Mouse (Mus musculus) left cerebral cortex, adult 8-10 months (tissue): Measurements from ENCODE around the gene Pth1r. TPM values are rescaled to one million over a fixed set of nuclear protein-coding genes. Genes with fewer than 3 reads are reported as not detected.

Source experiments
- DNase-seq, 2 experiments: peaks; one replicate each; pipeline ENCODE4 v3.0.0; 2022; ENCODE audit warnings: low spot score in 2 of 2
- total RNA-seq, 4 experiments: library from RNA; stranded (reverse); gene quantifications; 2 replicates each; pipeline ENCODE4 v1.2.4; 2022

Pth1r gene
- 1 to 10 TPM; 8.4 to 8.7 (median 8.6) TPM for total RNA-seq

DNA sequence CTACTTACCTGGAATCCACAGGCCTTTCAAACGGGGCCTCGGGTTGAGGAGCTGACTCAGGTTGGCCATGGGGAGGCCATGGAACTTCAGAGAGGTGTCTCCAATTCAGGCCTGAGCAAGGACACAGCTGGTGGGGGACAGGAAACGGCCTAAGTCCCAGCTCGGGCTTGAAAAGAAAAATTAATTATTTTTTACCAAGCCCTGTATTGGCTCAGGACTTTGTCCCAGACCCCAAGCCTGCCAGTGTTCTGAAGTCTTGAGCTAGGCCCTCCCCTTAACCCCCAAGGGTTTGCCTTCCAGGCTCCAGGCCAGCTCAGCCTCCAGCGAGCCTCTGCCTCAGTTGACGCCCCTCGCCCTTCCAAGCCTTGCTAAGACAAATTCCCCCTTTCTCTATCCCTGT, at the start of gene Pth1r:
TSS of gene Pth1r (minus strand) at position 185 of the 400 bp plus-strand sequence.
- DNase-seq, result no peak

DNA sequence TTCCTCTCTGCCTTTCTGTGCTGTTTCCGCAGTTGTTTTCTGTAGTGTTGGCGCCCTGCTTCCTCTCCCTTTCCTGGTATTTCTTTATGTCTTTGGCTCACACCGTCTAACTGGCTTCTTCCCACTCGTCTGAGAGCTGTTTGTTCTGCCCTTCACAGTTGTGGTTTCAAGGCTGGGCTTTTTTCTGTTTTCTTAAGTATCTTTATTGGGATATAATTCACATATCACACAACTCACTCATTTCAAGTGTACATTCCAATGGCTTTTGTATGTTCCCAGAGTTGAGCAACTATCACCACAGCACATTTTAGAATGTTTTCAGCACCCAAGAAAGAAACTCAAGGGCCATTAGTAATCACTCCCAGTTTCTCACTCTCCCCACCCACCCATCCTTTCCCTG, 43.5 kb upstream of the Pth1r start:
- DNase-seq, result no peak

DNA sequence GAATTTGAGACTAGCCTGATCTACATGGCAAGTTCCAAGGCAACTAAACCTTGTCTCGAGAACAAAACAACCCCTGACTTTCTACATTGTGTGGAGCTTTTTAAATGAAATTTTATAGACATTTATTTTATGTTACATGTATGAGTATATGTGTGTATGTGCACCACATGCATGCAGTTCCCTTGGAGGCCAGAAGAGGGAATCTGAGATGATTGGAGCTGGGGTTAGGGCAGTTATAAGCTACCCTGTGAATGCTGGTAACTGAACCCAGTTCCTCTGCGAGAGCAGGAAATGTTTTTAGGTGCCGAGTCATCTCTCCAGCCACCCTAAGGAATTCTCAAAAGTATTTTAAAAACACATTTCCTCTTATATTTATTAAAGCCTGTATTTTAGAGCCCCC, 41.2 kb upstream of the Pth1r start:
- no peak for DNase-seq

DNA sequence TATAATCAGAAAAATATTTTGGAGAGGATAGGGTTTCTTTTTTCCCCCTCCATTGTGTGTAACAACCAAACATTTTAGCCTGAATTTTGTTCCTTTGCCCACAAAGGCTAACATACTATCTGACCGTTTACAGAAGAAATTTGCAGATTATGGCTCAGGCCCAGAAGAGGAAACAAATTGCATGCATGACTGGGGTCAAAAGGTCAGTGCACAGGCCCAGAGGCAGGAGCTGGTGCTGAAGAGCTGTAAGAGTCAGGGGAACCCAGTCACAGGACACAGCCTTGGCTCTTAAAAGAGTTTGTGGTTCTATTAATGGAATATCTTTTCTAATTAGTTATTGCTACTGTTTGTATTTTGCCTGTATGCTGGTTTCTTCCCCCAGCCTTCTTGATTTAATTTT, 36.7 kb upstream of the Pth1r start:
- DNase-seq, result no peak

DNA sequence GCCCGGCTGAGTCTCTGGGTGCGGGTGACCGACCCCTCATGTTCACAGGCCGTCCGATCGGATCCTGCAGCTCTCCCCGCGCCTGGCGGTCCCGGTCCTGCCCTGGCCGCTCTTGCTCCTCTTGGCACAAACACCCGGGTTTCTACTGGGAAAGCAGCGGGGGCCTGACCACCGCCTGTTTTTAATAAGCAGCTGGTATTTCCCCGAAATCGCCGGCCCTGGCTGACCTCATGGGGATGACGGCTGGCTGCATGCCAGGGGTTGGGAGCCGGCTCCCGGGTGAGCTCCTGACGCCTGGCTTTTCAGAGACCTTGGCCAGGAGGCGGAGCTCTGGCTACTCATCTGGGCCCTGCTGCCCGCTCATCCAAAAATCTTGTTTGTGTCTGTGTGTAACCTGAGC, 34.8 kb upstream of the Pth1r start:
- peak; percentile 64 to 76 for DNase-seq

DNA sequence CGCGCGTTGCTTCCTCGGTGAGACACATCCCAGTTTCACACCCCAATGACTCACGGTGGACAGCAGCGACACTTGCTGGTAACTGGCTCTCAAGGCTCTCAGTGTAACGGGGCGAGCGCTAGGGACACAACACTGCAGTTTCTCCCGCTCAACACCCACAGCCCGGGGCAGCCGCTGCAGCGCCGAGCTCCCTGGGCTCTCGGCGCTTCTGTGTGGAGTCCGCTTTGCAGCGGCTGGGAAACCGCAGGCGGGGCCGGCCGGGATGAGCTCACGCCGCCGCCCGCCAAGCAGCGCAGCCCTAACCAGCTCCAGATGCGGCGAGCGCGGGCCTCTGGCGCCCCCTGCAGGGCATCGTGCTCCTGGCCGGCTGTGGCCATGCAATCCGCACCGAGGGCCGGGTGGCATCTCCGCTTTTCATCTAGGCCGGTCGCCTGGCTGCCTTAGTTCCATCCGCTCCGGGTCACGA, 34.3 kb upstream of the Pth1r start:
- DNase-seq, result peak; percentile 86 to 89

DNA sequence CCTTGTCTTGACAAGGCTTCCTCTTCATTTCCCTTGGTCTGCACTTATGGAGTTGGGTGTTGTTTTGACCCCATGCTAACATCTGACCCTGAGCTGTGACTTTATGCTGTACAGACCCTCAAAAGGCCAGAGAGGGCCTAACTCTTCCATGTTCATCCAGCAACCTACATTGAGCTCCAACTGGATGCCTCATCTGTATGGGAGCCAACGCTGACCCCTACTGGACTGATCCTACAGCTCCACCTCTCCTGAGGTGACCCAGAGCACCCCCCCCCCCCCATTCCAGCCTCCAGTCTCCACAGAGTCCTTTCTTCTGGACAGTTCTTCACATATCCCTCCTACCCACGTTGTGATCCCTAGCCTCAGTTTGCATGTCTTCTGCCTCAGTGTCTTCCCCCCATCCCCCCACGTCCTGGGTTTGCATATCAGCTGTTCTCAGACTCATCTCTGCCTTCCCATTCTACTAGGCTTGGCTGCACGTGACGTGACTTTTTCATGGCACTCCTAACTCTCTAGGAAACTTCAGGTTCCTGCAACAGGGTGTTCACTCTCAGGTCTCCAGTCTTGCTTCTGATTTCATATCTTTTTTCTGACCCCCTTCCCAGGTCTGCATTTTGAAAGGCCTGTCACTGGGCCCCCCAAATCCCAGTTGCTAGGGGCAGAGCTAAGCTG, 32.4 kb upstream of the Pth1r start:
- DNase-seq, result no peak

DNA sequence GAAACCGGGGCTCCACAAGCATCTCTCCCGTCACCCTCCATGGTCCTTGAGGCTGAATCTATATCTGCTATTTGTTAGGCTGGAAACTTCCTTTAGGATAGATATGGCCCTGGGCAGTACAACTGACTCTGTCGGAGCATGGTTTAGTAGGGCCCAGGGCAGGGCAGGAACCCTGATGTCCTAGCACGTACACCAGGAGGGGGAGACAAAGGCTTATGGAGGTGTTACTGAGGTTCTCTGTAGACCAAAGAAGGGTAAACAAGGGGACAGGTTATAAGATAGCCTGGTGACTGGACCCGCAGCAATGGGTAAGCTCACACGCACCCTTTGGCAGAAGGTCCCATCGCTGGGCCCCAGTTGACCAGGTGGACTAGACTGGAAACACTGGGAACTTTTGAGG, 31.6 kb upstream of the Pth1r start:
- no peak for DNase-seq

DNA sequence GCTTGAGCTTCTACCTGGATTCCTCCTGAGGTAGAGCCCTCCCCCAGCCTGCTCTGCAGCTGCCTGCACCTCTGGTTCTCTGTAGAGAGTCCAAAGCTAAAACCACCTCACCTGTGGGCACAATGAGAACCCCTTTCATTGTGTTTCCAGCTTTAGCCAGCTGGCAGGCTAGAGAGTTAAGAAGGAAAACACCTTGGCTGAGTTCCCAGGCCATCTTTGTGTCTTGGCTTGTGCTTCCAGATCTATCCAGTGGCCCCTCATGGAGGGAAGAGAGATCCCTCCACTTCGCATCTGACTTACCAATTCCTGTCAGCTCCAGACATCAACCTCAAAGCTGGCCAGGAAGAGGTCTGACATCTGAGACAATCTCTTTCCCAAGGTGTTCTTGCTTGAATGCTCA, 31.2 kb upstream of the Pth1r start:
- DNase-seq, result no peak

DNA sequence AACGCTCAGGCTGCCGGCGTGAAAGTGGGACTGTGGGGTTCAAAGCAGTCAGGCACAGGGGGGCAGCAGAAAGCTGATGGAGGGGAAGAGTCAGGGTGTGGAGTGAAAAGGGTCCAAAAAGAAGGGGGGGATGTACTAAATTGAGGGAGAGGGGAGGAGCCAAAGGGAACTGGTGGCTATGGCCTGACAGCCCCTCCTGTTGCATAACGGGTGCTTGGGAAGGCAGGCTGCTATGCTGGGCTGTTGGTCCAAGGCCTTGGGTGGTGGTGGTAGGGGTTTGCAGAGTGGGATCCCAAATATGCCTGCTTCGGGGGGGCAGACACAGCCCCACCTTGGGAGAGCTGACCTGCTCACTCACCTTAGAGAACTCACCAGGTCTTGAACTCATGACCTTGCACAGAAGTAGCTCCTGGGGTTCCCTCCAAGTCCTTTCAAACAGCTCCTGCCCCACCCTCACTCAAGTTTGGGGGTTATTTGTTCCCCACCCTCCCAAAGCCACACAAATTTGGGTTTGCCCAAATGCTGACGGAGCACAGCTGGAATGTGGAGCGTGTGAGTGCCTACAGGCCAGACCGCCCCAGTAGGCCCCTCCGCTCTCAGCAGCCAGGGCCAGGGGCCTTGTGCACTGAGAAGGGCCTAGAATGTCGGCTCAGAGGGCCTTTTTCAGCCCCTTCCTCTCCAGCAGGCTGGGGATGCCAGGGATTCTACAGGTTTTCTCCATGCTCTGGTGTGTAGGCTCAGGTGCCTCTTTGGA, 28.5 kb upstream of the Pth1r start:
- no peak for DNase-seq

DNA sequence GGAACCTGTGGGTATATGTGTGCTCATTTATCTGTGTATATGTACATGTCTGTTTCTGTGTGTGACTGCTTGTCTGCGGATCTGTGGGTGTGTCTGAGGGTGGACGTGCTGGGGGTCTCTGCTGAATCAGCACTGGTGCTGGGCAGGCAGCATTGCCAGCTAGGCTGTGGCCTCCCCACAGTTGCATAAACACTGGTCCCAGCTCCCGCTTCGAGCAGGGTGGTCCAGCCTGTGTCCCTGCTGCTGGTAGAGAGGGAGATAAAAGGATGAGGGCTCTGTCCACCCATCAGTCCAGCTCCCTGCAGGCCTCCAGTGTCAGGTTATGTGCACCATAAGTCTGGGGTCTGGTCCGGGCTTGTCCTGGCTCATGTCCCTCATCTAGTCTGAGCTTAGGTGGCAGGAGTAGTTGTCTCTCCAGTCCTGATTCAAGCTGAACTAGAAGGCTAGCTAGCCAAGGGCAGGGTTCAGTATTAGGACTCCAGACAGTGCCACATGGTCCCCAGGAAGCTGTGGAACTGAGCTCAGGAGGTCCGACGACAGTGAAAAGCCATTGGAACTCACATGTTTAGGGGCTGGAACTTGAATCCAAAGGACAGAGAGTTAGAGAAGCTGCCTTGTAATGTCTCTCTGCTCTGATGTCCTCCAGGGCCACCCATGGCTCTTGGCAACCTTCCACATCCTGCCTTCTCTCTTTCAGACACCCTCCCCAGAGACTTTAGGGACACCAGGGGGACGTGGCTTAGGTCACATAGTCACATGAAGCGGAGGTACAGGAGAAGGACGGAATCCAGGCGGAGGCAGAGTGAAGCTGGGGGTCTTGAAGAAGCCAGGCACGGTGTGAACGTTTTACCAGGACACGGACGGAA, 27.7 kb upstream of the Pth1r start:
- DNase-seq, result no peak

DNA sequence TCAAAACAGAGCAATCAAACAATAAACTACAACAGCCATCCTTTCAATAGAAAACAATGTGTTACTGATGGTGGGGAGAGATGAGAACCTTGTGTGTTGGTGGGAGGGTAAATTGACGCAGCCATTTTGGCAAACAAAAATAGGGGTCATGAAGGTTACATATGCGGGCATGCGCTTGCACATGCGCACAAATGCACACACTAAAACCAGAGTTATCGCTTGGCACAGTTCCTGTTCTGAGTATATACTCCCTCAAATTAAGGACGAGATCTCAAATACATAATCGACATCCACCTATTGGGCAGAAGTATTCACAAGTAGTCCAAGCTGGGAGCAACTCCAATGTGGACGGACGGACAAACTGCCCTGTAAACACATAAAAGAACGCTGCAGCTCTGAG, 25.4 kb upstream of the Pth1r start:
- no peak for DNase-seq

DNA sequence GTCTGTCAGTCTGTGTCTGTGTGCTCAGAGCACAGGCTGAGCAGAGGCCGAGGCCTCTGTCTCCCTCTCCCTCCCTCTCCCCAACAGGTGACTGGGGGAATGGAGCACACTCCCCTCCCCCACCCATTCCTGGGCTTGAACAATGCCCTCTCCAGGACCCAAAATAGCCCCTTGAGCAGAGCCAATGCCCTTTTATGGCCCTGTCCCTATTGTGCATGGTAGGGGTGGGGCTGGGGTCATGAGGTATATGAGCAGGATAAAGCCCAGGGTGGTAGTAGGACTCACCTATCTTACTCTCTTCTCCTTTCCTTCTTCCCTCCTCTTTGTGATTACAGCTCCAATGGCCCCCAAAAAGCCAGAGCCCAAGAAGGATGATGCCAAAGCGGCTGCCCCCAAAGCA, 16.5 kb upstream of the Pth1r start:
- DNase-seq, result no peak

DNA sequence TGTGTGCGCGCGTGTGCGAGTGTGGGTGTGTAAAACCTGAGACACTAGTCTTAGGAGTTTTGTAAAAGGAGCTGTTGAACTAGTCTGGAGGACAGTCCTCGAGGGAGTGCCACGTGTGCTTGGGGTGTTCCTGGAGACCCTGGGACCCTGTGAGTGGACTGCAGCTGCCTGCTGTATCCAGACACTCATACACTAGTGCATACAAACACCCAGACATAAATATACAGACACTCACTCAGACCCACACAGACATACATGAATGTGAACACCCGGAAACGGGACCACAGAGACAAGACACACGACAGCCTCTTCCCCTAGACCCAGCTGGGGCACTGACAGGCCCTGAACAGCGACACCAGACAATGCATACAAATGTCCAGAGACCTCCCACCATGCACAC, 15.8 kb upstream of the Pth1r start:
- no peak for DNase-seq

DNA sequence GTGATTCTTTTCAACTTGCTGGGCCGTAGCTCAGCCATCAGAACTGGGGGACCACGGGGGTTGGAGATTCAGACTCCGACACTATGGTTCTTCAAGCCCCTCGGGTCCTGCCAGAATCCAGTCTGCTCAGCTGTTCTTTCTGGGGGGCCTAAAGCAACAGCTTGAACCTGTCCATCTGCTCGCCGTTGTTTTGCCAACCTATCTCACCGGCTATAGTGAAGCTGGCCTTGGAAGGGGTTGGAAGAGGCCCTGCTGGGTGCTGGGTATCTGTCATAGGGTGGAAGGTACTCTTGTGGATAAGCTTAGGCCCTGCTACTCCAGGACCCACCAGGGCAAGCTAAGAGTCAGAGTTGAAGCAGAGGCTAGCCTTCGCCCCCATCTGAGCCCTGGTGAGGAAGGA, 13.9 kb upstream of the Pth1r start:
- DNase-seq, result no peak

DNA sequence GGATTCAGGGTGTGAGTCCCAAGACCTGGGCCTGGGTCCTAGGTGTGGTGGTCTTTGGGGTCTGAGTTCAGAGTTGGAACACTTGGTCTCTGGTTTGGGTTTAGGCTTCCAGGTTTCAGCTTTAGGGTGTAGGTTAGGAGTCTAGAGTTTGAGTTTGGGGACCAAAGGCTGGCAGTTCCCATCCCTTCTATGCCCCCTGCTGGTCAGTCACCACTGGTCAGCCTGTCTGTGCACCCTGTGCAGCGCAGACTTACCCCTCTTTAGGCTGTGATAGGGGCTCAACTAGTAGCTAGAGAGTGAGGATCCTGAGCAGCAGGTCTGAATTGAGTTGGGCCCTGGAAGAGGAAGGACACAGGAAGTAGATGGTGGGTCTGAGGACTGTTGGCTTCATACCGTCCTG, 12.3 kb upstream of the Pth1r start:
- no peak for DNase-seq

DNA sequence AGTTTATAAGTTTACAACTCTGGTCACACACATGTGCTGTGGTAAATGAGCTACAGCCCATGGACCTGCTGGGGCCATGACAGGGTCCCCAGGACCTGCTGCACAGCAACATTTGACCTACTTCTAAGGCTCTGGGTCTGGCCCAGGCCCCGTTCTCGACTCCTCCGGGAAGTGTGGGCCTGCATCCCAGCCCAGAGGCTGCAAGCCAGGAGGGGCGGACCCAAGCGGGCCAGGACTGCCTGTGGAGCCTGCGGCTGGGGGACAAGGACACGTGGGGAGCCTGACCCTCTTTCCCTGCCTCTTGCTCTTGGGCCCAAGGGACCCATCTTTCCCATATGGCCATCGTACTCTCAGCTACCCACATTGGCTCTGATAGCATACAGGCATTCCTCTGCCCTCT, 11.7 kb upstream of the Pth1r start:
- DNase-seq, result peak in 1 of 2 experiments; percentile 29

DNA sequence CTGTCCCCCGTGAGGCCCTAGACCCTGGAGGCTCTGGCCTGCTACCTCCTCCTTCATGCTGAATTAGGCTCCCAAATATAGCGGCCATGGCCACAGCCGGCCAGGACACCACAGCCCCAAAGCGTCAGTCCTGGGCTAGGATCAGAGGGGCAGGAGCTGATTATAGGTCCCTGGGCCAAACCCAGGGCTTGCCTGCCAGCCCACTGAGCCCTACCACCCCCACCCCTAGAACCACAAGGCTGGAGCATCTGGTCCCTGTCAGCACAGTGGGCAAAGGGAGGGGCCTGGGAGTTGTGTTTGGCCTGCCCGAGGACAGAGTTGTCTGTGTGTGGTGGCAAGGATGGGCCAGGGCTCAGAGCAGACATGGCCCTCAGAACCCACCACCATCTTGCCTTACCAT, 10.9 kb upstream of the Pth1r start:
- no peak for DNase-seq

DNA sequence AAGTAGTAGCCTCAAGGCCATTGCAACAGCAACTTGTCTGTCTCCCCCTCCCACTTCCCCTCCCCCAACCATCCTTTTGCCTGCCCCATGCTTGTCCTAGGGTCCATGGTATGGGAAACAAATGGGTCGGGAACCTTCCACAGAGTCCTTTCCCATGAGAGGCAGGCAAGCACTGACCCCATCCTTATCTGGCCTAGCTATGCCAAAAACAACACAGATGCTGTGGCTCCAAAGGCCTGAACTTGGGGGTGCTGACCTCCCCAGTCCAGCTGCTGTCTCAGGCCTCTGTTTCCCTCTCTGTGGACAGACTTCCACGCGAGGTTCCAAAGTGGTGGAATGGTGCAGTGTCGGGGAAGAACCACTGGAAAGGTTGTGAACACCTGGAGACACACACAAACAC, 6.8 kb upstream of the Pth1r start:
- DNase-seq, result no peak

DNA sequence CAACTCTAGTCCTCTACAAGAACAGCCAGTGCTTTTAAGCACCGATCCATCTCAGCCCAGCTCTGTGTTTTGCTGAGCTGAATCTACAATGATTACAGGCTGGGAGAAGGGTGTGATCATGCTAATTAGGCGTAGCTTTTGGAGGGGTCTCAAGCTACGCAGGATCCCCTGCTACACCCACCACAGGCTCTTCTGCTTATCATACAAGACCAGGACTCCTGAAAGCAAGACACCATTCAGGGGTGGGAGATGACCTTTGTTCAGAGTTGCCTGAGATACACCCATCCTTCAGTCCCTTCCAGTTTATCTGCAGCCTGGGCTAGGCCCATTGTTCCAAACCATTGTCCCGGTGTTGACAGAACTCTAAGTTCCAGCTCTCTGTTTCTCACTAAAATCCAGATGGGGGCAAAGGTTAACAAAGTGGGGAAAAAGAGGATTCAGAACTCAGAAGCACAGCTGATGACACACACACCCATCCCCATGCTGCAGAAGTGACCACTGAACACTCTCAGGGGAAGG, 6.0 kb upstream of the Pth1r start:
- DNase-seq, result no peak

DNA sequence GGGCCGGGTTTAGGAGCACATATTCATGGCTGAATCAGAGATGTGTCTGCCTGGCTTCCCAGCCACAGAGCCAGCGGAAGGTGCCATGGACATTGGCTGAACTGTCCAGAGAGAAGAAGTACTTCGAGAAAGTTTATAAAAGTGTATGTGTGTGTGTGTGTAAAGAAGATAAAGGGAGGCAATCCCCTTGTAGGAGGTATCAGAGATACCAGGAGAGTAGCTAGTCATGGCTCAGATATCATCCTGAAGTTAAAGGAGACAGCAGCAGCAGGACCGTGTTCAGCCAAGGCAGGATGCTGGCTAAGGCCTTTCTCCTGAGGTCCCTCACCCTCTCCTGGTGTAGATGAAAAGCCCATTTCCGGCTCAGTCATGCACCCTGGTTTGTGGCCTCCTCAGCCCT, 4.5 kb upstream of the Pth1r start:
- DNase-seq, result no peak
